Mouse (Mus musculus) bone marrow macrophage, adult 2 months (primary cell): ENCODE data around the gene Cops2.

Experiments
- CTCF ChIP-seq: IDR thresholded peaks from 2 replicates; pipeline ENCODE4 v1.5.1; 2012; ENCODE audit warnings: low read depth, mild to moderate bottlenecking, low read length, moderate library complexity
- POLR2A ChIP-seq: IDR thresholded peaks from 2 replicates; pipeline ENCODE4 v1.6.1; 2012; ENCODE audit warnings: mild to moderate bottlenecking, low read depth, low read length, borderline replicate concordance

DNA sequence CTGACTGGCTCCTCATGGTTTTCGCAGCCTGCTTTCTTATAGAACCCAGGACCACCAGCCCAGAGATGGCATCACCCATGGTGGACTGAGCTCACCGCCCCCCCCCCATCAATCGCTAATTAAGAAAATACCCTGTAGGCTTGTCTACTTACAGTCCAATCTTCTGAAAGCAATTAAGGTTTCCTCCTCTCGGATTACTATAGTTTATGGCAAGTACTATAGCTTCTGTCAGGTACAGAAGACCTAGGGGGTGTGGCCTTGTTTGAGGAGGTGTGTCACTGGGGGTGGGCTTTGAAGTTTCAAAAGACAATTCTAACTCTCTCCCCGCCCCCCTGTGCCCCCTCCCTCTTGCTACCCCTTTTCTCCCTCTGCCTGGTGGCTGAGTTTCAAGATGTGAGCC is 69.7 kb downstream of the Cops2 start:
- no peak for TF ChIP-seq CTCF
- TF ChIP-seq POLR2A: no peak
